Mouse (Mus musculus): ENCODE measurements around the gene Map4k3.
"Not testable (repeated sequence)": the region's sequence is repeated elsewhere in the genome, so short reads cannot be mapped to it uniquely, and the experiment has no call there.

The Map4k3 gene

GRCm38 (mm10) chr17:80568441-80568840 lies 159.8 kb downstream of the Map4k3 start:
- DNase-seq (ENCODE audit: low spot score) = no peak

DNA sequence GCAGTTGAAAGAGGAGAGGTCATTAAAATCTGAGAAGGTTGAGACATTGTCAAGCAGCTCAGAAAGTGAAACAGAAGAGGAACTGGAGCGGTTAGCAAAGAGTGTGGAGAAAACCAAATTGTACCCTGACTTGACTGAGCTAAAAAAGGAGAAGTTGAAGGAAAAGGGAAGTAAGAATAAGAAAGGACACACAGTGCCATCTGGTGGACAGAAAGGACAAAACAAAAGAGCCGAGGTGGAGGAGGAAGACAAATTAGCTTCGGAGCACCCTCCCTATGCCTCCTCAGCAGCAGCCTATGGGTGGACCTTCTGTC lies 163.7 kb downstream of the Map4k3 start:
- peak; percentile 52 for DNase-seq (ENCODE audit: low spot score)

DNA sequence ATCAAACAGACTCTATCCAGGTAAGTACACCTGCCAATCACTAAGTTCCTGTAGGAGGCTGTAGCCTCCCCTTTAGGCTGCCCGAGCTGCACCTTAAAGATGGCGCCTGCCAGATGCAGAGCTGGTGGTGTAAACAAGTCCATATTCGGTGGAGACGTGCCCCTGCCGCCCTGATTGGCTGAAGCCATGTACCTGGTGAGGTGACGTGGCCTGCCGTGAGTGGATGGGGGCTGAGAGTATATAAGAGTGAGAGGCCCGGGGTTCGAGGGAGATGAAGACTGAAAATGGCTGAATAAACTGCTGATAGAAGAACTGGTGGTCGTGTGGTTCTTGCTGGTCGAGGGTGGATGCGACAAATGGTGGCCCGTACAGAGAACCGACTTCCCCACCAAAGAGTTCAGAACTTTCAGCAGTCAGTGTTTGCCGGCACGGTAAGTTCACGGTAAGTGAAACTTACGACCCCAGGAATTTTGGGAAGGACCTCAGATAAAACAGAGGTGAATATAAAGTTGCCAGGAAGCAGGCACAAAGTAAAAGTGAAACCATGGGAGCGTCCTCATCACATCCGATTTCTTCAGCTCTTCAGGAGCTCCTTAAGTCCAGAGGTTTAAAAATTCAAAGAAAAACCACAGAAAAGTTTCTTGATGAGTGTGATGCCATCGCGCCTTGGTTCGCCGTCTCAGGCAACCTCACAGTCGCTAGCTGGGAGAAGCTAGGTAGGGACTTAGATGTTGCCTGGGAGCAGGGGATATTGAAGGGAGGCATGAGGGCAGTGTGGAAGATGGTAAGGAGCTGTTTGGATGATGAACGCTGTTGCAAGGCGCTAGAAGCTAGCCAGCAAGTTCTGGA lies 164.3 kb downstream of the Map4k3 start:
- peak; percentile 88 for DNase-seq (ENCODE audit: low spot score)

GRCm38 (mm10) chr17:80562792-80563191 lies 165.5 kb downstream of the Map4k3 start:
- no peak for DNase-seq (ENCODE audit: low spot score)

GRCm38 (mm10) chr17:80560669-80561401 lies 167.4 kb downstream of the Map4k3 start:
- peak; percentile 76 for DNase-seq (ENCODE audit: low spot score)

DNA sequence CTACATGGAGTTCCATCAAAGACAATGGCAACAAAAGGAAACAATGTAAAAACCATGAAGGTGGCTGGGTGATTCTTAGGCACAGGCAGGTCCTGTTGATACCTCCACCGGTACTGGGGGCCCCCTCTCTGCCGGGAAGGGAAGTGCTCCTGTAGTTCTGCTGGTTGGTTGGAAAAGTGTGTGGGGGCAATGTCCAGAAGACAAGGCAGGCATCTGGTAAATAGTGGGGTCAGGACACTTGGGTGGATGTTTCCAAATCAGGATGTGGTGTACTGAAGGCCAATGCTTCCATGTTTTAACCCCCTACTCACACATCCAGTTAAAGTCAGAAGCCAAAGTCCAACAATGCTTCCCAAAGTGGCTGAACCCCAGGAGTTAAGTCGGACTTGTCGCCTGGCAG lies 168.5 kb downstream of the Map4k3 start:
- DNase-seq (ENCODE audit: low spot score) = no peak

GRCm38 (mm10) chr17:80559050-80559449 lies 169.2 kb downstream of the Map4k3 start:
- peak; percentile 37 for DNase-seq (ENCODE audit: low spot score)

DNA sequence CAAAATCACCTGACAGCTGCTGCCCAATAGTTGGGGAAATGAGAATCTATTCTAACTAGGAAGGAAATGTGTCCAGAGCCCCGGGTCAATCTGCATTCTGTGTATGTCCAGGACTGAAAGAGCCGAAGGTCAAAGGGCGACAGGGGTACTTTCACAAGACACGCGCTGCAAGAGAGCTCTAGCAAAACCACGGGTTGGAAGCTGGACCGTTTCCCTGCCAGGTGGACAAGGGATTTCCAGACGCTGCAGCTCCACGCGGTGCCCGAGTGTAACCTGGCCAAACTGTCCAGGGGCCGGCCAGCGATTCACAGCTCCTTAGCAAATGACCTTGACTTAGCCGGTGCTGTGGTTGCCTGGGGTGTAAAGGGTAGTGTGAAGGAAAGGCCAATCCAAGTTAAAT lies 169.7 kb downstream of the Map4k3 start:
- no peak for DNase-seq (ENCODE audit: low spot score)

DNA sequence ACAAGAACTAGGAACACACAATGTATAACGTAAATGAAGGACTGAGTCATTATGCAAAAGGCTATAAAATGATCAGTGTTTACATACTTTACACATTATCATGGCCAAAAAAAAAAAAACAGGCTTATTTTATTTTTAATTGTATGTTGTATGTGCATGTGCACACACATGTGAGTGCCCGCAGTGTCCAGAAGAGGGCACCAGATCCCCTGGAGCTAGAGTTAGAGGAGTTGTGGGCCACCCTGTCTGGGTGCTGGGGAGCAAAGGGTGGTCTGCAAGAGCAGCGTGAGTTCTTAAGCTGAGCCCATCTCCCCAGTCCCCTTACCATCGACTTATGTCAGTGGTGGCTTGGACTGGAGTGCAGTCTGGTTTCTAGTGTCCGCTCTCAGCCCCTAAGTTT lies 170.8 kb downstream of the Map4k3 start:
- no peak for DNase-seq (ENCODE audit: low spot score)

- peak; percentile 76 for DNase-seq (ENCODE audit: low spot score)
These were observed 174.7 kb downstream of the Map4k3 start for GRCm38 (mm10) chr17:80553318-80554270.

GRCm38 (mm10) chr17:80552653-80553052 lies 175.6 kb downstream of the Map4k3 start:
- no peak for DNase-seq (ENCODE audit: low spot score)

DNA sequence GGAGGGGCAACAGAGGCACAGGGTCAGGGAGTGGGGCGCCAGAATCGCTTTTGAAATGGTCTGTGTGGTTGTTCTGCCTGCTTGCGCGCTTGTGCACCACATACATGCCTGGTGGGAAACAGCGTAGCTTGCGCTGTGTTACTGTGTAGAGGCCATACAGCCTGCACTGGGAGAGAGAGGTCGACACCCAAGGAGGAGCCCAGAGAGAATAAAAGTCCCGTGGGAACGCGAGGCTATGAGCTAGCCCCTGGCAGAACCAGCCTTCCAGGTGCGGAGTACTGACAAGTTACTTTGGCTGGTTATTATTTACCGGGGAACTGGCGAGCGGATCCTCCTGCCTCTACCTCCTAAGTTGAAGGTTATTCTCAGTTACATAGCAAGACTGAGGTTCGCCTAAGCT lies 177.3 kb downstream of the Map4k3 start:
- no peak for DNase-seq (ENCODE audit: low spot score)

DNA sequence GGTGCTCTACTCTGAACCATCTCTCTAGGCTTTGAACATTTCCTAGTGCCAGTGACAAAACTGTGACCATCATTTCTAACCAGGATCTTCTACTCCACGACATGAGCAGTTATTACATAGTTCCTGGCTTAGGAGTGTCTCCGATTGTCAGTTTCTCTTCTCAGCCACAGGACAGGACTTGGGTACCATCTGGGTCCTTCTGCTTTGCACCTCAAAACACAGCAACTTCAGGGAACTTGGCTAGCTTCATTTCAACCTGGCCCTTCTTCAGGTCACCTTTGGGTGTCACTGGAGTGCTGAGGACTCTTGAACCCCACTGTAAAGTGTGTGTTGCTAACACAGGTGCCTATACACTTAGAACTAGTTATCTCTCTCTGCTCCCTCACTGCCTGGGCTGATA lies 181.4 kb downstream of the Map4k3 start:
- DNase-seq (ENCODE audit: low spot score) = no peak

DNA sequence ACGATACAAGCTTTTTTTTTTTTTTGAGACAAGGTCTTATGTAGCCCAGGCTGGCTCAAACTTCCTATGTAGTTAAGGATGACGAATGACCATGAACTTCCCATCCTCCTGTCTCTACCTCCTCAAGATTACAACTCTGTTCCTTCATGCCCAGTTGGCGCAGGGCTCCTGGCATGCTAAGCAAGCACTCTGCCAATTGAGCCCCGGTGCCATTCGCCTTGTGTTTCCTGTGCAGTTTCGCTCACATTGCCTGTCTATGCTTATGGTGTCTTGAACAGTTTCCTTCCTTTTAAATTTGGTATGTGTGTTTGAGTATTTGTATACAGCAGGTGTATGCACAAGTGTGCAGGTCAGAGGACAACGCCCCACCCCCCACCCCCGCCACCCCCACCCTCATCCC lies 182.1 kb downstream of the Map4k3 start:
- no peak for DNase-seq (ENCODE audit: low spot score)

DNA sequence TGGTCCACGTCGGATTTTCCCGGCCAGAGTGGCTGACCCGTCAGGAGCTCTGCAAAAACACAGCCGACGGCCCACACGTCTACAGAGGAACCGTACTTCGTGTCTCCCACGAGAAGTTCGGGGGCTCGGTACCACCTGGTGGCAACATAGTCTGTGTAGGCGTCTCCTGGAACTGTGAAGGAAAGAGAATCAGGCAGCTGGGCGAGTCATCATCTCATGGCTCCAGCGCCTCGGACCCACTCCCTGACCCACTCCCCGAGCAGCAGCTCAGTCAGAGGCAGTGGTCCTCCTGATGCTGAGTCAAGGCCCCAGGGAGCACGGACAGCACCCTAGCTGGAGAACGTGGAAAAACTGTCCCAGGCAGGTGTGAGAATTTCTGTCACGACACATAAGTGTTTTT lies 184.6 kb downstream of the Map4k3 start:
- no peak for DNase-seq (ENCODE audit: low spot score)

GRCm38 (mm10) chr17:80537136-80537535 lies 191.1 kb downstream of the Map4k3 start:
- no peak for DNase-seq (ENCODE audit: low spot score)

GRCm38 (mm10) chr17:80535633-80536032 lies 192.7 kb downstream of the Map4k3 start:
- DNase-seq (ENCODE audit: low spot score) = no peak

DNA sequence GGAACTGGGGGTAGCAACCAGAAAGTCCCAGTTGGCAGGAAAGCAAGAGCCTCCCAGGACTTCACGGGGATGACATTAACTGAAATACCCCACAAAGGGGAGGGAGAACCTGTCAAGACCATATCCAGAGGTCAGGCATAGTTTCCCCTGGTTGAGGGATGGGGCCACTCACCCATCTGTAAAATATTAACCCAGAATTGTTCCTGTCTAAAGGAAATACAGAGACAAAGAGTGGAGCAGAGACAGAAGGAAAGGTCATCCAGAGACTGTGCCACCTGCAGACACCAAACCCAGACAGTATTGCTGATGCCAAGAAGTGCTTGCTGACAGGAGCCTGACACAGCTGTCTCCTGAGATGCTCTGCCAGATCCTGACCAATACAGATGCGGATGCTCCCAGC lies 196.9 kb downstream of the Map4k3 start:
- DNase-seq (ENCODE audit: low spot score) = not testable (repeated sequence)

Measured in T-cell, adult 2 months (primary cell).